Mouse (Mus musculus) C2C12 (cell line): Measurements from ENCODE around the gene Defb29.

Experiments
- CEBPB ChIP-seq: IDR thresholded peaks from one replicate; pipeline ENCODE4 v1.6.1; 2011; ENCODE audit warnings: low read depth, mild to moderate bottlenecking, control low read depth, moderate library complexity
- CTCF ChIP-seq: IDR thresholded peaks from one replicate; pipeline ENCODE4 v1.5.1; 2011; ENCODE audit not compliant: control insufficient read depth, insufficient read depth, insufficient read length
- FOSL1 ChIP-seq: IDR thresholded peaks from one replicate; pipeline ENCODE4 v1.8.0; 2011; ENCODE audit warnings: mild to moderate bottlenecking, low read length; ENCODE audit not compliant: poor library complexity, insufficient read depth, severe bottlenecking
- MAX ChIP-seq: IDR thresholded peaks from one replicate; pipeline ENCODE4 v1.6.1; 2011; ENCODE audit warnings: mild to moderate bottlenecking, control low read depth

GRCm38 (mm10) chr2:152556655-152557054 lies 16.8 kb upstream of the Defb29 start:
- TF ChIP-seq FOSL1, result no peak
- TF ChIP-seq CTCF, result no peak
- no peak for TF ChIP-seq MAX
- no peak for TF ChIP-seq CEBPB
